Comparison of ENCODE assay signal across 17 mouse cellular contexts in the genomic region with DNA sequence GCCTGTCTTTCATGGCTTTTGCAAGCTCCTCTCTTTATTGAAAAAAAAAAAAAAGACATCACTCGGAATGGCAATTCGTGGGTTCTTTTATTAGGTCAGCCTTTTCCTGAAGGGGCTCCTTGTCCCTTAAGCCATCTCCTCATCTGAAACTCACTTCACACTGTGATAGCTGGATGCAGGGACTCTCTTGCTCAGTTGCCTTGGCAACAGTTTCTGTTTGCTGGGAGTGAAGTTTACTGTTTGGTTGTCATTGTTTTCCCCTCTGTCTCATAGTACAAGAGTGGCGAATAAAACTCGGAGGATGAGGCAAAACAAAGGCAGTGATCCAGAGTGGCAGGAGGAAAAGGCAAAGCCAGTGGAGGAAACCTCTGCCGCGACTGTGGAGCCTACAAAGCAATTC.
DNase-seq lines count a peak whose midpoint lies in the region; ATAC-seq and TF ChIP-seq lines count a peak whose summit lies in the region.
"Had no signal": no experiment of that assay in that cellular context is flagged by ENCODE, and none has a peak within 500 bp of the region (broad histone marks: within the 10 kb centered on the region; RNA-seq: fewer than 3 reads in every experiment).

No protein-coding gene starts in this region.

- H3K9me3 ChIP-seq in hindbrain, embryonic 14.5 days (ENCODE audit: control insufficient read depth, low read length) = no peaks in the 10 kb centered on the region
- no peaks in the 10 kb centered on the region for H3K9me3 ChIP-seq in midbrain, embryonic 15.5 days
- H3K9me3 ChIP-seq: liver, embryonic 12.5 days had no signal

- TF ChIP-seq CTCF in brain, embryonic 14.5 days (IDR thresholded peaks at IDR 0.05; ENCODE audit: borderline replicate concordance, extremely low read depth, insufficient read depth, insufficient read length) = no peak

- no peak for TF ChIP-seq POLR2A in brain, embryonic 14.5 days (IDR thresholded peaks at IDR 0.05; ENCODE audit: borderline replicate concordance, extremely low read depth, insufficient read depth, insufficient read length, poor library complexity, severe bottlenecking)

- H3K27me3 ChIP-seq in hindbrain, embryonic 14.5 days (ENCODE audit: control insufficient read depth, insufficient read depth, low read length) = no peaks in the 10 kb centered on the region
- H3K27me3 ChIP-seq in midbrain, embryonic 15.5 days (replicated peaks) = no peaks in the 10 kb centered on the region
- H3K27me3 ChIP-seq: heart, embryonic 13.5 days; liver, embryonic 12.5 days had no signal

- H3K9ac ChIP-seq in hindbrain, embryonic 14.5 days = no peak overlapping the region
- H3K9ac ChIP-seq in midbrain, embryonic 15.5 days = no peak overlapping the region
- H3K9ac ChIP-seq: heart, embryonic 13.5 days; liver, embryonic 12.5 days had no signal

- 13% methylated on average over 6 of the region's 6 CpGs for WGBS in hindbrain, embryonic 14.5 days
- WGBS in midbrain, embryonic 15.5 days = 6% methylated on average over 6 of the region's 6 CpGs

- H3K27ac ChIP-seq in hindbrain, embryonic 14.5 days = peak overlapping the region; percentile 51
- peak overlapping the region; percentile 32 for H3K27ac ChIP-seq in midbrain, embryonic 15.5 days
- H3K27ac ChIP-seq: heart, embryonic 13.5 days; liver, embryonic 12.5 days; stomach, postnatal 0 days had no signal

- H3K4me3 ChIP-seq in hindbrain, embryonic 14.5 days (replicated peaks; ENCODE audit: low read length) = no peak overlapping the region
- H3K4me3 ChIP-seq in midbrain, embryonic 15.5 days = no peak overlapping the region
- H3K4me3 ChIP-seq: heart, embryonic 13.5 days; liver, embryonic 12.5 days had no signal

- no peaks in the 10 kb centered on the region; the same call in 1 of the 2 replicates for H3K4me1 ChIP-seq in hindbrain, embryonic 14.5 days (replicated peaks; ENCODE audit: control insufficient read depth, insufficient read depth, low read length)
- peaks cover 16% of the 10 kb centered on the region for H3K4me1 ChIP-seq in midbrain, embryonic 15.5 days
- H3K4me1 ChIP-seq: heart, embryonic 13.5 days; liver, embryonic 12.5 days had no signal

- H3K4me2 ChIP-seq in hindbrain, embryonic 14.5 days (replicated peaks) = no peak overlapping the region
- H3K4me2 ChIP-seq in midbrain, embryonic 15.5 days = peak overlapping the region; percentile 6; the same call in 1 of the 2 replicates
- H3K4me2 ChIP-seq: heart, embryonic 13.5 days; liver, embryonic 12.5 days had no signal

- peak; percentile 80 for DNase-seq in brain, embryonic 14.5 days (ENCODE audit: low read depth)
- peak; percentile 18 for DNase-seq in embryo, embryonic 11 days
- DNase-seq in hindbrain, embryonic 14.5 days (ENCODE audit: low spot score) = peak; percentile 53
- DNase-seq in adrenal gland, adult 8-10 months = no peak
- no peak for DNase-seq in gastrocnemius, postnatal 4 days (ENCODE audit: low spot score in 2 of 2)
- no peak for DNase-seq in spleen, adult 12 weeks (ENCODE audit: low spot score)
- DNase-seq: cerebellum, adult 8-10 months; gastrocnemius, postnatal 14 days; spleen, adult 18-20 months; thymus, postnatal 25 days had no signal

- peak; percentile 78; the same call in 1 of the 2 replicates for ATAC-seq in hindbrain, embryonic 14.5 days (ENCODE audit: low FRiP score)
- peak; percentile 89 for ATAC-seq in midbrain, embryonic 15.5 days (replicated peaks)
- ATAC-seq in frontal cortex, adult (ENCODE audit: low TSS enrichment) = no peak
- ATAC-seq: CD4-positive, CD25-positive, alpha-beta regulatory T cell, adult 4 months; liver, embryonic 12.5 days; lung, postnatal 0 days had no signal

- no peaks in the 10 kb centered on the region for H3K36me3 ChIP-seq in hindbrain, embryonic 14.5 days (replicated peaks; ENCODE audit: control insufficient read depth, insufficient read depth)
- no peaks in the 10 kb centered on the region for H3K36me3 ChIP-seq in midbrain, embryonic 15.5 days (replicated peaks)
- H3K36me3 ChIP-seq: heart, embryonic 13.5 days; liver, embryonic 12.5 days had no signal

Comparison
In these comparisons a context has a peak if more than half of its experiments do, and no peak if none do; other contexts are left out.
1. DNase-seq: peak in brain, embryonic 14.5 days (single experiment), embryo, embryonic 11 days (single experiment) and hindbrain, embryonic 14.5 days (single experiment); none in adrenal gland, adult 8-10 months (single experiment), gastrocnemius, postnatal 4 days (0 of 2) and spleen, adult 12 weeks (single experiment).